Mouse (Mus musculus): ENCODE measurements around the gene Kif16b.
A peak's percentile ranks its signal among the peaks of the same experiment; 100 is the strongest.

The Kif16b gene

DNA sequence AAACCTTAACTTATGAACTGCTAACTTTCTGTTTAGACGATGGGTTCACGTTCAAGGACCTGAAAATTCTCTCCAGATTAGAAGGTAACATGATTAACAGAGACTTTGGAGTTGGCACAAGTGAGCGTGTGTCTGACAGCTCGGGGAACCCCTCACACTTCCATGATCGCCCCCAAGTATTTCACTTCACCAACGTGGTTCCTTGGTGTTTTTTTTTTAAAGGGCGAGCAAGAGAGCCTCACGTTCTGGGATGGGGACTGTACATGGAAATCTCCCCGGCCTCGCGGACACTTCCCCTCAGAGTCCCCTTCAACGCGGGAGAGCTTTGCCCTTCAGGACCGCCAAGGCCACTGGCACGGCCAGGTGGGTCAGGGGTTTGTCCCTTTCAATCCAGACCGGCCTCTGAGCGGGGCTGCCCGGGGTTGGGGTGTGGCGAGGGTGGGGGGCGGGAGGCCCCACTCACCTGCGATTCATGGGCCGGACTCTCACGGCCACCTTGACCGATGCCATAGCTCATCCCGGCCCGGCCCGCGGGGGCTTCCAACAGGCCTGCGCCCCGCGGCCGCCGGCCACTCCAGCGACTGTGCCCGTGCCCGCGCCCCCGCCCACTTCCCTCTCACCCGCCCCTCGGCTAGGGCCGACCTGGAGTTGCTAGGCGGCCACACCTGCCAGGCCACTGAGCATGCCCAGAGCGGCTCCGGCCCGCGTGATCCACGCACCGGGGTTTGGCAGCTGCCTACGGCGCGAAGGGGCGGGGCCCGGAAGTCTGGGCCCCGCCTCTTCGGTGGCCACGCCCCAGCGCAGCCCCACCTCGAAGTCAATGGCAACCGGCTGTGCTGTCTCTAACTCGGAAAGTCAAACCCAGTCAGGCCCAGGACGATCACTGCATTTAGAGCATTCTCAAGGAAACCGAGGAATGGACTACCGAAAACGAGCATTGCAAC, at the start of gene Kif16b:
Kif16b (minus strand) TSS at position 670 of the 944 bp plus-strand sequence.
- peak; percentile 93 to 94 for DNase-seq (ENCODE audit: low spot score in 2 of 2)

DNA sequence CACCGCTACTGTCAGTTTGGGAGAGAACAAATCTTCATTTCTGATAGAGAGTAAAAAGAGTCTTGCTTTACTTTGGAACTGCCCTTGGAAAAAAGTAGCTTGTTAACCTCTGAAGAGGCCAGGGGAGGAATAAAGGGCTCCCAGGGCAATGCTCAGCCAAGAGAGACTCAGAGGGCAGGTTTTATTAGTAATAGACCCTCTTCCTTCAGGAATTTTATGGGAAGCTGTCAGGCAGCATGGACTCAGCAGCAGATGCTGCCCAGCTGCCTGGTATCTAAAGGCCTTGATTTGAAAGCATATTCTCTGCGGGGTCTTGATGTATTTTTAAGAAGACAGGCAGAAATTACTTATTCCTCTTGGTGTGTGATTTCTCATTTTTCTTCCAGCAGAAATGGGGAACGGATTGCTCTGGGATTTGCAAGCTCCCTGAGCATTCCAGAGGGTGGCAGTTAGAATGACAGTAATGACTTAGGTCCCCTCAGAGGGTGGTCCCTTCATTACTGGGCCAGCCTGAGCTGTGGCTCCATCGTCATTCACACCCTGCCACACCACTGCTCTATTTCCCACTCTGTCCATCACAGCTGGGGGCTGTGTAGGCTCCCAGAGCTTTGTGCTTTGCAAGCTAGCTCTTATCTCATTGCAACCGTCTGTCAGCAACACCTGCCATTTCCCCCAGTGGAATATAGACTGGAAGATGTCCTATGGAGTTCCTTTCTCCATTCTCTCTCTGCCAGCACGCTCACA, 39.7 kb upstream of the Kif16b start:
- no peak for DNase-seq (ENCODE audit: low spot score in 2 of 2)

- no peak for DNase-seq (ENCODE audit: low spot score in 2 of 2)
These were observed 29.1 kb upstream of the Kif16b start for GRCm38 (mm10) chr2:142930445-142930844.

DNA sequence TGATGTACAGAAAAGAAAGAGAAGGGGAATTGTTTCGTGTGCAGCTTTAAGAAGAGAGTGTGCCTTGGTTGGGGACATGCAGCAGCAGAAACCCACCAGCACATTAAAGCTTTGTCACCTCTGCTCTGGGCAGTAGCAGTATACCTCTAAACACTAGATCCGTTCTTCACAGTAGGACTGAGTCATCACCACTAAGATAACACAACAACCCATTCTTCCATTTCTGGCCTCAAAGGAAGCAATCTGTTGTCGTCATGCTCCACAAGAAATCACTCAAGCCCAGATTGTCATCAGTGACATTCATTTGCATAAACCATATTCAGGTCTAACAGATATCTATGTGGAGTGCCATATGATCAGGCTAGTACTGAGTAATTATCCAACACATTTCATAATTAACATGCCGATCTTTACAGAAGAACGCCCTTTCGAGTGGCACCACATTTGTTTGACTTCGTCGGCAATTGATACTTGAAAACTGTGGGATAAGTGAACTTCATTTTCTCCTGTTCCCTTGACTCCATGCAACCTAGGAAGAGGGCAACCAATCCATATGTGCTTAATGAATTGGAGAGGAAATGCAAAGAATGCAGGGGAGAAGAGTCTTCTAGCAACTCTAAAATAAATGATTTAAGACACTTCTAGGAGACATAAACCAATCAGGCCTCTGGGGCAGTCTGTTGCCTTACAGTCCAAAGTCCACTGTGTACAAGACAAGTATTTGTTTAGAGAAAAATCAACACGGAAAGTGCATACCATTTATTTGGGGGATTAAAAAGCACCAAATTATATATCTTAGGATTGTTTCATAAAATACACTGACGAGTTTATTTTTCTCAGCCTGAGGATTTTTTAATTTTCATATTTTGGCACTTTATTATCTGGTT, 28.1 kb upstream of the Kif16b start:
- no peak for DNase-seq (ENCODE audit: low spot score in 2 of 2)

GRCm38 (mm10) chr2:142910808-142911388, 9.6 kb upstream of the Kif16b start:
- no peak for DNase-seq (ENCODE audit: low spot score in 2 of 2)

- DNase-seq (ENCODE audit: low spot score in 2 of 2): no peak
These were observed 7.9 kb upstream of the Kif16b start for GRCm38 (mm10) chr2:142909213-142909612.

GRCm38 (mm10) chr2:142907056-142907455, 5.7 kb upstream of the Kif16b start:
- DNase-seq (ENCODE audit: low spot score in 2 of 2): no peak

DNA sequence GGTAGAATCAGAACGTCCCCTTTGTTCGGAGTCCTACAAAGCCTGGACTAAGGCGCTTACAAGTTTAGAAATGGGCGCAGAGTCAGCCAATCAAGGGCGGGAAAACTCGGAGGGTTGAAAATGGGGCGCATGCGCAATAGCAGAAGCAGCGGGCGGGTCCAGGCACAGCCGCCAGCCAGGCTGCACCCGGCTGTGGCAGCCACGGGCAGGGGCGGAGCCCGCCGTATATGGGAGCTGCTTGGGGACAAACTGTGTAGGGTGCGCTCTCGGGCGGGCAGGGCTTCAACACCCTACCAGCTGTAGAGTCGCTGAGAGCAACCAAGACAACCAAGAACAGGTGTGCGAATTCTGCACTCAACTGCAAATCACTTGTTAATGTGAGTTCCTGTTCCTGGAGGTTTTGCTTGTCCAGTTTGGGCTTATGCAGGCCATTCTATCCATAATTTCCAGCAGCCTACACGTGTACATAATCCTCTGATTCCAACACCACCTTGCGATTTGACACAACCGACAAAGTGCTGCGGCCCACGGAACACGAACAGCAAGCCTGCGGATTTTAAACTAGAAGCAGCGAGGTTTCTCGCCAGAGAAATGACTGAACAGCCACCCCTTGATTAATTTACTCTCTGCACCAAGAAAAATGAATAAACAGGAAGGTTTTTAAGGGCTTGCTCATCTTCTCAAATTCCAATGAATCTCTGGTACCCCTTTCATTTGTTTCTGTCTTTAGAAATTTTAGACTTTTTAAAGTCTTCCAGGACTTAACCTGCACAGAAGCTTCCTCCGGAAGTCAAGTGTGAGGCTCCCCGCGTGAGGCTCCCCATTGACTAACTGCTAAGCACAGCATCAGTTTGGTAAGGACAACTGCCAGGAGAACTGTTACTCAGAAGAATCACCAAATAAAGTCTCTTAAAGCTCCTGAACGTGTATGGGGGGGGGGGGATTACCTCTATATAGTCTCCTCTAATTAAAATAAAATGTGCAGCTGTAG, 1.9 kb upstream of the Kif16b start:
- peak; percentile 93 to 95 for DNase-seq (ENCODE audit: low spot score in 2 of 2)

GRCm38 (mm10) chr2:142900120-142900861, 1.0 kb downstream of the Kif16b start:
- DNase-seq (ENCODE audit: low spot score in 2 of 2): no peak

DNA sequence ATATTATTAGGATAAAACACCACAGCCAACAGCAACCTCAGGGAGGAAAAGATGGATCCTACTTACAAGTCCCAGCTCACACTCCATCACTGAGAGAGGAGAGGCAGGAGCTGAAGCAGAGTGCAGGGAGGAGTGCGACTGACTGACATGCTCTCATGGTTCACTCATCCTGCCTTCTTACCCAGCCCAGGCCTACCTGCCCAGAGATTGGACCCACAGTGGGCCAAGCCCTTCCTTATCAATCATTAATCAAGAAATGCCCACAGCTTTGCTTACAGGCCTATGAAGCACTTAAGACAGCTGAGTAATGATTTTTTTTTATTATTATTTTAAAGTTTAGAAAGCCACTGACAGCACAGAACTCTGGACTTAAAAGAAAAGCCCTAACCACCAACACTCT, 7.6 kb downstream of the Kif16b start:
- no peak for DNase-seq (ENCODE audit: low spot score in 2 of 2)

- no peak for DNase-seq (ENCODE audit: low spot score in 2 of 2)
These were observed 10.0 kb downstream of the Kif16b start for GRCm38 (mm10) chr2:142891283-142891682.

GRCm38 (mm10) chr2:142884456-142884855, 16.9 kb downstream of the Kif16b start:
- DNase-seq (ENCODE audit: low spot score in 2 of 2): no peak

- no peak for DNase-seq (ENCODE audit: low spot score in 2 of 2)
These were observed 17.7 kb downstream of the Kif16b start for GRCm38 (mm10) chr2:142883625-142883994.

DNA sequence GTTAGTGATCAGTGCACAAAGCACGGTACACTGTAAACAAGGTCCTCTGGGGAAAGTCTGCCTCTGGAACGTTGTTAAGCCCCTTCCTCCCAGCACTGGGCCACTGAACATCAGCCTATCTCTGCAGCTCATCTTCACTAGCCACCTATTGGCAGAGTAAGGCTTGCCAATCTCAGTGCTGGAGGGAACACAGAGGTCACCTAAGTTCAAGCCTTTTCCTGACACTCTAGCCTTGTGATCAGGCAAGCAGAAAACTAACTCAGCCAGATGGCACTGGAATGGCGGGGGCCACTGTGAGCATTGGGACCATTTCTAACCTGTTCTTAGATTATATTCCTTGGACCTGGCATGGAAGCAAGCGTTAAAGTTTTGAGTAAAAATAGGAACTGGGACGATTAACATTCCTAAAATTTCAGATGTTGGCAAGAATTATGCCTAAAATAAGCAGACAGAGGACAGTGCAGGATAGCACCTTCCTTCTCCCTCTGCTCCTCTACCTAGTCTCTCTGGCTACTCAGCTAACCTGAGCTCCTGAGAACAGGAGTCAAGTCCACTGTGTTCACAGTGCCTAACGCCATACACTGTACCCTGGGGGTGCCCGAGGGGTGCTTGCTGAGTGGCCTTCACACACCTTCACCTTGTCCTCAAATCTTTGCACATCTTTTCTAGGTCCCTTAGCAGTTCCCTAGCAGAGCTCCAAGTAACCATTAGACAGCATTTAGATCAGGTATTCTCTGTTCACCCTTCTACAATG, 18.3 kb downstream of the Kif16b start:
- DNase-seq (ENCODE audit: low spot score in 2 of 2): no peak

- no peak for DNase-seq (ENCODE audit: low spot score in 2 of 2)
These were observed 18.9 kb downstream of the Kif16b start for GRCm38 (mm10) chr2:142882466-142882865.

DNA sequence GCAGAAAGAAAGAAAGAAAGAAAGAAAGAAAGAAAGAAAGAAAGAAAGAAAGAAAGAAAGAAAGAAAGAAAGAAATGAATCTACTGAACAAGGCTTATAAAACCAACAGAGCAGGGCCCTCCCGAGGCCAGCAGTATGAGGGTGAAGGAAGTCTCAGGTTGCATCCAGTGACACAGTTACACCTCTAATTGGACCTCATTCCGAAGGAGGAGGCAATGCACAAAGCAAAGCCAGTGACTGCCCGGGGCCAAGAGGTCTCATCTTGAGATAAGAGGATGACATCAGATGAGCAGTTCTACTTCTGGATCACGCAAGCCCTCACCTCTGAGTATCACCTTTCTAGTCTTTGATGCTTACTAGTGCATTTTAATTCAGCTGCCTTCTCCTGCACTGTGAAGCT, 20.2 kb downstream of the Kif16b start:
- DNase-seq (ENCODE audit: low spot score in 2 of 2): no peak

- no peak for DNase-seq (ENCODE audit: low spot score in 2 of 2)
These were observed 22.0 kb downstream of the Kif16b start for GRCm38 (mm10) chr2:142879257-142879818.

DNA sequence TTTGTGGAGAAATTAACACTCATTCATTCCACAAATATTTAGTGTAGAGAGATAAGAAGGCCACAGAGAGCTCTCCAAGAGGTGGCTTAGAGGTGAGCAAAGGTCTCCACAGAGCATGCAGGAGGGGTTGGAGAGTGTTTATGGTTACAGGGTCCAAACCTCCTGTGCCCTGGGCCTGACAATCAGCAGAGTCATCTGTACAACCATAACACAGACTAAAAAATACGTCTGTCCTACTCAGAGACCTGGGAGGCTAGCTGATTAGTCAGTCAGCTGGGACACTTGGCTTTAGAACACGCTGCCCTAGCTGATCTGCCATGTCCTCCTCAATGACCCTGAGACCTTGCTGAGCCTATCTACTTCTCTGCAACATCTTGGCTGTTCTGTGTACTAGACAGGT, 24.7 kb downstream of the Kif16b start:
- DNase-seq (ENCODE audit: low spot score in 2 of 2): no peak

Measured in thymus, postnatal 10 days (tissue).